Mouse (Mus musculus) lung, embryonic 16.5 days (tissue): ENCODE measurements around the gene Pdia6. TPM values are rescaled to one million over a fixed set of nuclear protein-coding genes. Genes with fewer than 3 reads are reported as not detected.
A peak's percentile ranks its signal among the peaks of the same experiment; 100 is the strongest.

Experiments used
- ATAC-seq: fragments of 200-750 bp; cut with Nextera tagmentation; 2 replicates; pipeline ENCODE4 v1.8.0; 2017; ENCODE audit warnings: low read depth, mild to moderate bottlenecking, moderate library complexity
- H3K27ac ChIP-seq: fragments of 300-500 bp; sonication (generic); 2 replicates; pipeline ENCODE4 v1.5.1; 2014; ENCODE audit warnings: mild to moderate bottlenecking, control low read depth, low read length
- H3K27me3 ChIP-seq: fragments of 300-500 bp; sonication (generic); 2 replicates; pipeline ENCODE4 v1.6.1; 2014; ENCODE audit warnings: low read depth, low read length, mixed read lengths; ENCODE audit not compliant: control insufficient read depth, insufficient read depth
- H3K36me3 ChIP-seq: fragments of 300-500 bp; sonication (generic); 2 replicates; pipeline ENCODE4 v1.6.1; 2014; ENCODE audit warnings: low read length; ENCODE audit not compliant: control insufficient read depth, insufficient read depth
- H3K4me1 ChIP-seq: fragments of 300-500 bp; sonication (generic); replicated peaks from 2 replicates; pipeline ENCODE4 v1.6.1; 2014; ENCODE audit warnings: low read length, mixed read lengths; ENCODE audit not compliant: control insufficient read depth, insufficient read depth
- H3K4me2 ChIP-seq: fragments of 300-500 bp; sonication (generic); 2 replicates; pipeline ENCODE4 v1.6.1; 2014; ENCODE audit warnings: low read depth, low read length, control low read depth
- H3K4me3 ChIP-seq: fragments of 300-500 bp; sonication (generic); 2 replicates; pipeline ENCODE4 v1.5.1; 2014; ENCODE audit warnings: mild to moderate bottlenecking, low read length, control low read depth
- H3K9ac ChIP-seq: fragments of 300-500 bp; sonication (generic); 2 replicates; pipeline ENCODE4 v1.6.1; 2014; ENCODE audit warnings: low read length, control low read depth
- H3K9me3 ChIP-seq: fragments of 300-500 bp; sonication (generic); 2 replicates; pipeline ENCODE4 v1.6.1; 2016; ENCODE audit warnings: low read length; ENCODE audit not compliant: control insufficient read depth
- WGBS: fragments of 180-500 bp; shearing (Covaris S2); extraction: QIAGEN DNeasy Blood & Tissue Kit; methylation state at CpG from one replicate; pipeline ENCODE4 v1.1.7; 2014; 5-methylcytosine and 5-hydroxymethylcytosine counted together
- polyA plus RNA-seq: library from polyadenylated mRNA; unstranded; fragments of >200 nt; fragmentation: Nextera tagmentation; extraction: Ambion mirVana; gene quantifications from 2 replicates; pipeline ENCODE4 v1.2.1, GENCODE M21; 2015

Gene Pdia6
- polyA plus RNA-seq, 1 experiment from 2014 or later: 720 TPM

GRCm38 (mm10) chr12:17231513-17231912, 34.8 kb upstream of the Pdia6 start:
- H3K9ac ChIP-seq: no peak overlapping the region
- WGBS: 83% methylated on average over 14 of the region's 14 CpGs
- H3K4me3 ChIP-seq: no peak overlapping the region
- ATAC-seq: no peak
- H3K4me1 ChIP-seq: no peaks in the 10 kb centered on the region
- H3K27ac ChIP-seq: no peak overlapping the region
- no peaks in the 10 kb centered on the region for H3K27me3 ChIP-seq
- H3K4me2 ChIP-seq: no peak overlapping the region
- no peaks in the 10 kb centered on the region for H3K36me3 ChIP-seq
- H3K9me3 ChIP-seq: no peaks in the 10 kb centered on the region

GRCm38 (mm10) chr12:17235535-17236313, 30.6 kb upstream of the Pdia6 start:
- Histone ChIP-seq H3K4me2 (no peak overlapping the region), H3K27me3 (no peaks in the 10 kb centered on the region), H3K9me3 (no peaks in the 10 kb centered on the region), H3K4me1 (no peaks in the 10 kb centered on the region), H3K36me3 (no peaks in the 10 kb centered on the region), H3K9ac (no peak overlapping the region), H3K4me3 (no peak overlapping the region), H3K27ac (no peak overlapping the region)
- 44% methylated on average over 11 of the region's 11 CpGs for WGBS
- ATAC-seq: no peak

GRCm38 (mm10) chr12:17238588-17239427, 27.5 kb upstream of the Pdia6 start:
- Histone ChIP-seq H3K4me1 (no peaks in the 10 kb centered on the region), H3K4me2 (no peak overlapping the region), H3K27ac (no peak overlapping the region), H3K27me3 (no peaks in the 10 kb centered on the region), H3K4me3 (no peak overlapping the region), H3K9me3 (no peaks in the 10 kb centered on the region), H3K36me3 (no peaks in the 10 kb centered on the region), H3K9ac (no peak overlapping the region)
- 58% methylated on average over 12 of the region's 12 CpGs for WGBS
- no peak for ATAC-seq

- no peak overlapping the region for H3K27ac ChIP-seq
- H3K4me2 ChIP-seq: no peak overlapping the region
- no peaks in the 10 kb centered on the region for H3K4me1 ChIP-seq
- H3K36me3 ChIP-seq: no peaks in the 10 kb centered on the region
- no peaks in the 10 kb centered on the region for H3K27me3 ChIP-seq
- ATAC-seq: no peak
- H3K4me3 ChIP-seq: no peak overlapping the region
- H3K9ac ChIP-seq: no peak overlapping the region
- H3K9me3 ChIP-seq: no peaks in the 10 kb centered on the region
Observed at GRCm38 (mm10) chr12:17239428-17239688, 27.0 kb upstream of the Pdia6 start.

GRCm38 (mm10) chr12:17241016-17241415, 25.3 kb upstream of the Pdia6 start:
- WGBS: 72% methylated on average over 2 of the region's 2 CpGs
- Histone ChIP-seq H3K4me2 (no peak overlapping the region), H3K27ac (no peak overlapping the region), H3K9ac (no peak overlapping the region), H3K4me1 (no peaks in the 10 kb centered on the region), H3K36me3 (no peaks in the 10 kb centered on the region), H3K27me3 (no peaks in the 10 kb centered on the region), H3K9me3 (no peaks in the 10 kb centered on the region), H3K4me3 (no peak overlapping the region)
- ATAC-seq: no peak

- no peak overlapping the region for H3K4me3 ChIP-seq
- no peak overlapping the region for H3K27ac ChIP-seq
- H3K9me3 ChIP-seq: no peaks in the 10 kb centered on the region
- H3K27me3 ChIP-seq: no peaks in the 10 kb centered on the region
- H3K9ac ChIP-seq: no peak overlapping the region
- no peak for ATAC-seq
- H3K4me2 ChIP-seq: no peak overlapping the region
- 92% methylated on average over 9 of the region's 9 CpGs for WGBS
- H3K36me3 ChIP-seq: no peaks in the 10 kb centered on the region
- H3K4me1 ChIP-seq: no peaks in the 10 kb centered on the region
Observed at GRCm38 (mm10) chr12:17241614-17242013, 24.7 kb upstream of the Pdia6 start.

- H3K4me3 ChIP-seq: no peak overlapping the region
- H3K27me3 ChIP-seq: no peaks in the 10 kb centered on the region
- H3K4me2 ChIP-seq: no peak overlapping the region
- H3K9ac ChIP-seq: no peak overlapping the region
- no peak for ATAC-seq
- no peaks in the 10 kb centered on the region for H3K4me1 ChIP-seq
- H3K9me3 ChIP-seq: no peaks in the 10 kb centered on the region
- H3K27ac ChIP-seq: no peak overlapping the region
- no peaks in the 10 kb centered on the region for H3K36me3 ChIP-seq
Observed at GRCm38 (mm10) chr12:17242041-17242440, 24.3 kb upstream of the Pdia6 start.

- H3K4me2 ChIP-seq: no peak overlapping the region
- no peaks in the 10 kb centered on the region; the same call in none of the 2 replicates for H3K27me3 ChIP-seq
- WGBS: 75% methylated on average over 8 of the region's 8 CpGs
- no peak for ATAC-seq
- no peaks in the 10 kb centered on the region for H3K4me1 ChIP-seq
- H3K4me3 ChIP-seq: no peak overlapping the region
- no peaks in the 10 kb centered on the region for H3K36me3 ChIP-seq
- H3K9me3 ChIP-seq: no peaks in the 10 kb centered on the region
- no peak overlapping the region for H3K27ac ChIP-seq
- no peak overlapping the region for H3K9ac ChIP-seq
Observed at GRCm38 (mm10) chr12:17250962-17251361, 15.4 kb upstream of the Pdia6 start.

- no peak for ATAC-seq
- no peaks in the 10 kb centered on the region for H3K9me3 ChIP-seq
- no peaks in the 10 kb centered on the region for H3K4me1 ChIP-seq
- H3K4me3 ChIP-seq: no peak overlapping the region
- 9% methylated on average over 9 of the region's 9 CpGs for WGBS
- H3K36me3 ChIP-seq: no peaks in the 10 kb centered on the region
- no peaks in the 10 kb centered on the region; the same call in none of the 2 replicates for H3K27me3 ChIP-seq
- H3K4me2 ChIP-seq: peak overlapping the region; percentile 6; the same call in 1 of the 2 replicates
- H3K9ac ChIP-seq: no peak overlapping the region
- H3K27ac ChIP-seq: no peak overlapping the region
Observed at GRCm38 (mm10) chr12:17253069-17253468, 13.3 kb upstream of the Pdia6 start.
